Comparison of ENCODE assay signal across 21 mouse cellular contexts in the genomic region with DNA sequence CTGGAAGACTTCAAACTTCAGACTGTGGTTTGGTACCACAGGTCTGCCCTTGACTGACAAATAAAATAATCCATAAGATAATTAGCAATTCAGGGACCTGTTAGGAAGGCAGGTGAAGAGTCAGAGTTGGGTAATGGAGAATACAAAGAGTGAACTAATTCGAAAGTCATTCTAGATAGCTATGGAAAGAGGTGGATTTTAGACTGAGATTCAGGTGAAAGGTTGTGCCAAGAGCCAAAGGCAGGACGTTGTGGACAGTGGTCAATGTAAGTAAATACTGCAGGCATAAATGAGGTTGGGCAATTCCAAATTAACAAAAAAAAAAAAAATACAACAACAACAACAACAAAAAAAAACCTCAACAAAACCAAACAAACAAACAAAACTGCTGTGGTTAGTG.
A peak's percentile ranks its signal among the peaks of the same experiment; 100 is the strongest.
DNase-seq lines count a peak whose midpoint lies in the region; ATAC-seq and TF ChIP-seq lines count a peak whose summit lies in the region.
"Had no signal": no experiment of that assay in that cellular context is flagged by ENCODE, and none has a peak within 500 bp of the region (broad histone marks: within the 10 kb centered on the region; RNA-seq: fewer than 3 reads in every experiment).

No protein-coding gene starts in this region.

- H3K4me1 ChIP-seq in liver, adult 2 months (ENCODE audit: control insufficient read depth, insufficient read depth, low read length) = peaks cover 2% of the 10 kb centered on the region; the same call in 1 of the 2 replicates
- no peaks in the 10 kb centered on the region; the same call in 1 of the 2 replicates for H3K4me1 ChIP-seq in liver, postnatal 0 days (ENCODE audit: insufficient read depth)
- H3K4me1 ChIP-seq in liver, embryonic 11.5 days (replicated peaks; ENCODE audit: control insufficient read depth, insufficient read depth, low read length) = no peaks in the 10 kb centered on the region
- peaks cover 4% of the 10 kb centered on the region for H3K4me1 ChIP-seq in embryonic fibroblast, embryonic 13.5 days (ENCODE audit: control insufficient read depth, insufficient read depth, low read length)

- ATAC-seq in liver, postnatal 0 days = peak; percentile 76; the same call in 1 of the 2 replicates
- no peak for ATAC-seq in liver, embryonic 11.5 days (replicated peaks; ENCODE audit: low FRiP score)
- ATAC-seq: activated CD4-positive, CD25-positive, alpha-beta regulatory T cell, adult 4 months; CD4-positive, CD25-positive, alpha-beta regulatory T cell, adult 4 months; Patski had no signal

- no peak overlapping the region for H3K27ac ChIP-seq in liver, adult 2 months (replicated peaks; ENCODE audit: insufficient read depth, low read depth, low read length)
- peak overlapping the region; percentile 75 for H3K27ac ChIP-seq in liver, postnatal 0 days (ENCODE audit: low read depth)
- no peak overlapping the region for H3K27ac ChIP-seq in liver, embryonic 11.5 days (ENCODE audit: low read depth, low read length)
- 0 out of 2 replicates have a peak overlapping the region, but pooled peaks have one; percentile 18 for H3K27ac ChIP-seq in embryonic fibroblast, embryonic 13.5 days (ENCODE audit: insufficient read depth, low read length)

- 20% methylated on average over 2 of the region's 2 CpGs for whole genome bisulfite sequencing in liver, adult 2 months
- 41% methylated on average over 2 of the region's 2 CpGs for WGBS in liver, postnatal 0 days (ENCODE audit: insufficient replicate concordance)
- 76% methylated on average over 2 of the region's 2 CpGs for WGBS in liver, embryonic 11.5 days

- no peaks in the 10 kb centered on the region for H3K36me3 ChIP-seq in liver, adult 2 months (ENCODE audit: control insufficient read depth, insufficient read depth, low read length)
- H3K36me3 ChIP-seq in liver, postnatal 0 days (replicated peaks; ENCODE audit: insufficient read depth, low read length) = no peaks in the 10 kb centered on the region
- no peaks in the 10 kb centered on the region for H3K36me3 ChIP-seq in liver, embryonic 11.5 days (ENCODE audit: control insufficient read depth, insufficient read depth, low read length)
- H3K36me3 ChIP-seq: G1E had no signal

- 0 out of 2 replicates have a peak overlapping the region, but pooled peaks have one; percentile 22 for H3K4me2 ChIP-seq in liver, postnatal 0 days (ENCODE audit: low read depth, low read length)
- no peak overlapping the region for H3K4me2 ChIP-seq in liver, embryonic 11.5 days

- no peak overlapping the region for H3K4me3 ChIP-seq in liver, adult 2 months (ENCODE audit: insufficient read depth, low read depth, low read length)
- no peak overlapping the region for H3K4me3 ChIP-seq in liver, postnatal 0 days (ENCODE audit: low read depth, low read length)
- no peak overlapping the region for H3K4me3 ChIP-seq in liver, embryonic 11.5 days (ENCODE audit: low read depth, low read length)
- H3K4me3 ChIP-seq in embryonic fibroblast, embryonic 13.5 days (ENCODE audit: insufficient read depth, low read length) = no peak overlapping the region

- no peak for TF ChIP-seq EP300 in liver, postnatal 0 days (IDR thresholded peaks at IDR 0.05; ENCODE audit: low read depth)

- DNase-seq in liver, adult 2 months (ENCODE audit: extremely low read depth, low read depth, low spot score) = peak; percentile 82
- DNase-seq in liver = no peak
- DNase-seq in liver, postnatal 0 days = no peak
- DNase-seq in liver, embryonic 11.5 days (ENCODE audit: low spot score) = no peak
- no peak for DNase-seq in cerebellum, adult 11-12 months
- DNase-seq: adrenal gland, adult 2 months; adrenal gland, adult 8-10 months; adrenal gland, postnatal 10 days; adrenal gland, postnatal 14 days; adrenal gland, postnatal 25 days; adrenal gland, postnatal 36 days; B cell, adult 2 months; cerebellum, adult 11 months; cerebellum, adult 18-20 months; cerebellum, adult 2 months had no signal

- no peaks in the 10 kb centered on the region for H3K27me3 ChIP-seq in liver, adult 2 months (ENCODE audit: control insufficient read depth, insufficient read depth, low read length)
- H3K27me3 ChIP-seq in liver, postnatal 0 days (ENCODE audit: insufficient read depth, low read length) = no peaks in the 10 kb centered on the region
- H3K27me3 ChIP-seq in liver, embryonic 11.5 days (replicated peaks; ENCODE audit: control insufficient read depth, insufficient read depth, low read length) = no peaks in the 10 kb centered on the region
- H3K27me3 ChIP-seq: CH12.LX had no signal

- no peaks in the 10 kb centered on the region for H3K9me3 ChIP-seq in liver, postnatal 0 days (ENCODE audit: low read length)
- H3K9me3 ChIP-seq in liver, embryonic 11.5 days (ENCODE audit: control insufficient read depth, low read length) = no peaks in the 10 kb centered on the region

- TF ChIP-seq CTCF in liver, adult 2 months (IDR thresholded peaks at IDR 0.05; ENCODE audit: low read depth, low read length) = no peak
- TF ChIP-seq CTCF in liver, postnatal 0 days (IDR thresholded peaks at IDR 0.05; ENCODE audit: low read depth) = no peak
- TF ChIP-seq CTCF in embryonic fibroblast, embryonic 13.5 days (IDR thresholded peaks at IDR 0.05; ENCODE audit: borderline replicate concordance, insufficient read depth, low read length) = no peak

- no peaks in the 10 kb centered on the region; the same call in 1 of the 2 replicates for H3K79me2 ChIP-seq in liver, adult 2 months (ENCODE audit: control insufficient read depth, insufficient read depth, low read length)

- TF ChIP-seq POLR2A in liver, adult 2 months (IDR thresholded peaks at IDR 0.05; ENCODE audit: extremely low read depth, insufficient read depth, low read length) = no peak
- no peak for TF ChIP-seq POLR2A in embryonic fibroblast, embryonic 13.5 days (IDR thresholded peaks at IDR 0.05; ENCODE audit: low read depth, low read length)

- H3K9ac ChIP-seq in liver, adult 2 months (ENCODE audit: low read depth, low read length) = no peak overlapping the region
- H3K9ac ChIP-seq in liver, postnatal 0 days (replicated peaks) = no peak overlapping the region
- H3K9ac ChIP-seq in liver, embryonic 11.5 days (ENCODE audit: low read depth, low read length) = no peak overlapping the region

Comparison
In these comparisons a context has a peak if more than half of its experiments do, and no peak if none do; other contexts are left out.
1. H3K27ac ChIP-seq: peak in liver, postnatal 0 days (single experiment) and embryonic fibroblast, embryonic 13.5 days (single experiment); none in liver, adult 2 months (single experiment) and liver, embryonic 11.5 days (single experiment).